Mouse (Mus musculus): Measurements from ENCODE around the gene Tenm2.

DNA sequence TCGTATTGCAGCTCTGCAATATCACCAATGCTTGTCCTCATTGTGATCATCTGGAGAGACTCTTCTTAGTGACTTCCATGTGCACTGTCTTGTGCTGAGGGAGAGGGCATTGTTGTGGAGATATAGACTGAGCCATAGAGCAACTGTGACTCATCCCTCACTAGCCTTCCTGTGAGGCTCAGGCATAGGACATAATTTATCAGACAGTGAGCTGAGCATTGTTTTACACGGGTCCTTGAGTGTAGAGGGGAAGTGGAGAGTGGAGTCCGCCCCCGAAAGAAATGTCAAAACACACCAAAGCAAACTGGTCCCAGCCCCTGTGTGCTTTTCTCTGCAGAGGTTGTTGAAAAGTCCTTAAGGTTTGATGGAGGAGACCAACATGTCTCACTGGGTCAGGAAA, 704.1 kb downstream of the Tenm2 start:
- TF ChIP-seq POLR2A (IDR thresholded peaks at IDR 0.05; ENCODE audit: insufficient read depth, low read depth, low read length): no peak
- no peak for TF ChIP-seq CTCF (IDR thresholded peaks at IDR 0.05)
